Mouse (Mus musculus): ENCODE data around the gene Dok3.
"Not testable (repeated sequence)": the region's sequence is repeated elsewhere in the genome, so short reads cannot be mapped to it uniquely, and the experiment has no call there.

Dok3 gene

GRCm38 (mm10) chr13:55529198-55529915, at the start of gene Dok3:
TSS of gene Dok3 (minus strand) at chr13:55529296.
- DNase-seq (ENCODE audit: low read depth), result no peak

- no peak for DNase-seq (ENCODE audit: low read depth)
Measured at GRCm38 (mm10) chr13:55578086-55578485, 49.0 kb upstream of the Dok3 start.

GRCm38 (mm10) chr13:55576872-55577271, 47.8 kb upstream of the Dok3 start:
- not testable (repeated sequence) for DNase-seq (ENCODE audit: low read depth)

- no peak for DNase-seq (ENCODE audit: low read depth)
Measured at GRCm38 (mm10) chr13:55575932-55576331, 46.8 kb upstream of the Dok3 start.

GRCm38 (mm10) chr13:55574321-55574720, 45.2 kb upstream of the Dok3 start:
- no peak for DNase-seq (ENCODE audit: low read depth)

GRCm38 (mm10) chr13:55573432-55573831, 44.3 kb upstream of the Dok3 start, which contains the start of gene Tmed9:
TSS of gene Tmed9 (plus strand) at chr13:55573732.
- DNase-seq (ENCODE audit: low read depth), result no peak

- peak; percentile 65 for DNase-seq (ENCODE audit: low read depth)
Measured at GRCm38 (mm10) chr13:55571977-55572376, 42.9 kb upstream of the Dok3 start.

- DNase-seq (ENCODE audit: low read depth), result peak; percentile 85
Measured at GRCm38 (mm10) chr13:55571027-55571751, 42.1 kb upstream of the Dok3 start, which contains the start of gene Fam193b. TSS of gene Fam193b (minus strand) at chr13:55571120.

GRCm38 (mm10) chr13:55570286-55570973, 41.3 kb upstream of the Dok3 start:
- no peak for DNase-seq (ENCODE audit: low read depth)

GRCm38 (mm10) chr13:55569726-55570285, 40.7 kb upstream of the Dok3 start:
- no peak for DNase-seq (ENCODE audit: low read depth)

- DNase-seq (ENCODE audit: low read depth), result not testable (repeated sequence)
Measured at GRCm38 (mm10) chr13:55568524-55568923, 39.4 kb upstream of the Dok3 start.

- no peak for DNase-seq (ENCODE audit: low read depth)
Measured at GRCm38 (mm10) chr13:55567949-55568348, 38.9 kb upstream of the Dok3 start.

- no peak for DNase-seq (ENCODE audit: low read depth)
Measured at GRCm38 (mm10) chr13:55567001-55567400, 37.9 kb upstream of the Dok3 start.

GRCm38 (mm10) chr13:55563266-55563879, 34.3 kb upstream of the Dok3 start:
- no peak for DNase-seq (ENCODE audit: low read depth)

GRCm38 (mm10) chr13:55557499-55557898, 28.4 kb upstream of the Dok3 start:
- no peak for DNase-seq (ENCODE audit: low read depth)

GRCm38 (mm10) chr13:55555921-55556320, 26.8 kb upstream of the Dok3 start:
- no peak for DNase-seq (ENCODE audit: low read depth)

GRCm38 (mm10) chr13:55549061-55549460, 20.0 kb upstream of the Dok3 start:
- no peak for DNase-seq (ENCODE audit: low read depth)

- no peak for DNase-seq (ENCODE audit: low read depth)
Measured at GRCm38 (mm10) chr13:55548426-55548825, 19.3 kb upstream of the Dok3 start.

- no peak for DNase-seq (ENCODE audit: low read depth)
Measured at GRCm38 (mm10) chr13:55547916-55548315, 18.8 kb upstream of the Dok3 start.

- DNase-seq (ENCODE audit: low read depth), result peak; percentile 51
Measured at GRCm38 (mm10) chr13:55544792-55545191, 15.7 kb upstream of the Dok3 start.

- no peak for DNase-seq (ENCODE audit: low read depth)
Measured at GRCm38 (mm10) chr13:55543447-55543846, 14.4 kb upstream of the Dok3 start.

- no peak for DNase-seq (ENCODE audit: low read depth)
Measured at GRCm38 (mm10) chr13:55542891-55543290, 13.8 kb upstream of the Dok3 start.

All from c-Kit-positive CD71-positive TER-119-negative erythroid progenitor cells, embryonic 14.5 days (primary cell).